Mouse (Mus musculus) limb, embryonic 13.5 days (tissue): ENCODE data around the gene Rfx1. TPM values are rescaled to one million over a fixed set of nuclear protein-coding genes. Genes with fewer than 3 reads are reported as not detected.

Experiments
- ATAC-seq: fragments of 200-750 bp; cut with Nextera tagmentation; 2 replicates; pipeline ENCODE4 v1.8.0; 2017; ENCODE audit warnings: low read depth, moderate number of reproducible peaks, moderate TSS enrichment; ENCODE audit not compliant: low FRiP score
- H3K27ac ChIP-seq: fragments of 300-500 bp; sonication (generic); 2 replicates; pipeline ENCODE4 v1.5.1; 2015; ENCODE audit warnings: inconsistent platforms, mild to moderate bottlenecking, moderate library complexity
- H3K27me3 ChIP-seq: fragments of 300-500 bp; sonication (generic); 2 replicates; pipeline ENCODE4 v1.6.1; 2015; ENCODE audit warnings: mild to moderate bottlenecking, inconsistent platforms
- H3K36me3 ChIP-seq: fragments of 300-500 bp; sonication (generic); 2 replicates; pipeline ENCODE4 v1.6.1; 2015; ENCODE audit warnings: inconsistent platforms, mild to moderate bottlenecking, moderate library complexity
- H3K4me1 ChIP-seq: fragments of 300-500 bp; sonication (generic); 2 replicates; pipeline ENCODE4 v1.6.1; 2015; ENCODE audit warnings: inconsistent platforms
- H3K4me2 ChIP-seq: fragments of 300-500 bp; sonication (generic); replicated peaks from 2 replicates; pipeline ENCODE4 v1.6.1; 2015; ENCODE audit warnings: inconsistent platforms, mild to moderate bottlenecking, moderate library complexity
- H3K4me3 ChIP-seq: fragments of 300-500 bp; sonication (generic); 2 replicates; pipeline ENCODE4 v1.5.1; 2015; ENCODE audit warnings: moderate library complexity, mild to moderate bottlenecking, inconsistent platforms
- H3K9ac ChIP-seq: fragments of 300-500 bp; sonication (generic); 2 replicates; pipeline ENCODE4 v1.6.1; 2015; ENCODE audit warnings: mild to moderate bottlenecking, inconsistent platforms
- H3K9me3 ChIP-seq: fragments of 300-500 bp; sonication (generic); 2 replicates; pipeline ENCODE4 v1.6.1; 2016; ENCODE audit warnings: inconsistent platforms
- WGBS: fragments of 180-500 bp; shearing (Covaris S2); methylation state at CpG from one replicate; pipeline ENCODE4 v1.1.7; 2015; 5-methylcytosine and 5-hydroxymethylcytosine counted together
- polyA plus RNA-seq: library from polyadenylated mRNA; unstranded; fragments of >200 nt; fragmentation: Nextera tagmentation; extraction: Ambion mirVana; gene quantifications from 2 replicates; pipeline ENCODE4 v1.2.1, GENCODE M21; 2015

Rfx1 gene
- polyA plus RNA-seq, 1 experiment from 2014 or later: 9.5 TPM

DNA sequence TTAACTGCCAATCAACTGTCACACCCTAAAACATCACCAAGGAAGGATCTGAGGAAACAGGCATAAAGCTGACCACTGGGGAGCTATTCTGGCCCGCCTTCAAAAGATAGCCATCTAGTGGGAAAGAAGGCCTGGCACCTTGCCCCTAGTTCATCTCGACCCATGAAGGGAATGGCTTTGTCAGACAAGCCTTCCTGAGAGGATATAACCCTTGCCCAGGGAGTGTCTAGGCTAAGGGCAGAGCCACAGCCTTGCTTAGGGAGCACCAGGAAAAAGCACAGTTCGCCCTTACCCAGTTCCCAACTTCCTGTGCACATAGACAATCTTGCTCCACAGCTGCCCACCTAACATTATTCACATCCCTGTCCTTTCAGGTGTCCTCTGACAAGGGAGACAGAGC lies 37.0 kb downstream of the Rfx1 start:
- peaks cover 32% of the 10 kb centered on the region for H3K4me1 ChIP-seq
- peaks cover 33% of the 10 kb centered on the region for H3K36me3 ChIP-seq
- H3K4me3 ChIP-seq: peak overlapping the region; percentile 61
- no peaks in the 10 kb centered on the region for H3K27me3 ChIP-seq
- H3K27ac ChIP-seq: no peak overlapping the region
- 46% methylated on average over 3 of the region's 3 CpGs for WGBS
- peak overlapping the region; percentile 75 for H3K9ac ChIP-seq
- H3K9me3 ChIP-seq: no peaks in the 10 kb centered on the region
- H3K4me2 ChIP-seq: peak overlapping the region; percentile 80
- ATAC-seq: no peak

DNA sequence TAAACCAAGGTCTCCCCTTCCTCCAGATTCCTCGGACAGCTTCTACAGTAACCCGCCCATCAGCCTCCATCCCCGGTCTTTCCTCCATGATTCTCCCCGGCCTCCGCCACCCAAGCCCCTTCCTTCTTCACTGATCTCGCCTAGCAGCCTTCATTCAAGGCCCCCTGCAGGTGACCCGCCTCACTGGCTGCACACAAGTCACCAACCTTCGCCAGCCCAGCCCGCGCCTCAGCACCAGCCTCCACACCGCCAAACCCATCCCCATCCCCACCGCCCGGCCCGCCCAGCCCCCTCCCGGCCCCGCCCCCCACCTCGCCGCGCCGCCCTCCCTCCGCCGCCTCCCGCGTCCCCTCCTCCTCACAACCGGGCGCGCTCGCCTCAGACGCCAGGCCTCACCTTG lies 37.6 kb downstream of the Rfx1 start:
- peak overlapping the region; percentile 80 for H3K4me2 ChIP-seq
- H3K4me1 ChIP-seq: peaks cover 32% of the 10 kb centered on the region
- H3K27ac ChIP-seq: peak overlapping the region; percentile 80; the same call in 1 of the 2 replicates
- H3K36me3 ChIP-seq: peaks cover 27% of the 10 kb centered on the region
- H3K9me3 ChIP-seq: no peaks in the 10 kb centered on the region
- ATAC-seq: peak; percentile 78
- H3K9ac ChIP-seq: peak overlapping the region; percentile 75
- H3K27me3 ChIP-seq: no peaks in the 10 kb centered on the region
- WGBS: 0% methylated on average over 18 of the region's 29 CpGs
- H3K4me3 ChIP-seq: peak overlapping the region; percentile 61

DNA sequence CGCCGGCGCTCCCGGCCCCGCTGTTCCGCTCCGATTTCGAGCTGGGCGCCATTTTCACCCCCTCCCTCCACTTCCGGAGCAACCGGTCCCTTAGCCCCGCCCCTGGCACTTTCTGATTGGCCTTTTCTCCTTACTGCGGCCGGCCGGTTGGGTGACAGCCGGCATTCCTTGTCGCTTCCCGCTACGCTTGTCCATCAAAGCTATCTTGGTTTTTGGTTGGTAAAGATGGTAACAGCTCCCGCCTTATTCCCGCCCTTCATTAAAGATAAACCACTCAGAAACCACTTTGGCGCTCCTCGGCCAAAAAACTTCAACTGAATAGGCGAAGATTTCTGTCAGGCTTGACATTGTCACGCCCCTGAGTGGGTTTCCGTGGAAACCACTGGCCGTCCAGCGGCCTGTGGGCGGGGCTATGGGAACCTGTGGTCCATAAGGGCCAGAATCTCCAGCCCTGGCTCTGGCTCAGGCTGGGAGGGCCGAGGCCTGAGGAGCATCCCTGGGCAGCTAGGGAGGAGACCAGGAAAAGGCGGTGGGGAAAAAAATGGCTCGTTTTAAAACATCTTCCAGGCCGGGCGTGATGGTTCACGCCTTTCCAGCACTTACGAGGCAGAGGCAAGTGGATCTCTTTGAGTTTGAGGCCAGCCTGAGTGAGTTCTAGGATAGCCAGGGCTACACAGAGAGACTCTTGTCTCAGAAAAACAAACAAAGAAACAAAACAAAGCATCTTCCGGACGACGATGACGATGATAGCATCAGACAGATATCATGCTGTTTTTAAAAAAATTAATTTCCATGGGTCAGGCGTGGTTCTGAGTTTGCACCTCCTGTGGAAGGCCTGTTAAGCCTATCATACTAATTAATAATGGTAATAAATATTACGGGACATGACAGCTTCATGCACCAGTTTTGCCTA lies 38.3 kb downstream of the Rfx1 start, which contains the start of gene Dcaf15:
Dcaf15 (minus strand) TSS at position 72 of the 913 bp plus-strand sequence.
- Histone ChIP-seq H3K4me3 (peak within 1 kb of the TSS; percentile 61), H3K27me3 (no peaks in the 10 kb centered on the region), H3K36me3 (peaks cover 19% of the 10 kb centered on the region), H3K27ac (peak within 1 kb of the TSS; percentile 80; the same call in 1 of the 2 replicates), H3K4me1 (peaks cover 32% of the 10 kb centered on the region), H3K9me3 (no peaks in the 10 kb centered on the region), H3K9ac (peak within 1 kb of the TSS; percentile 75), H3K4me2 (peak within 1 kb of the TSS; percentile 80)
- 7% methylated on average over 41 of the region's 42 CpGs for WGBS
- peak; percentile 97 for ATAC-seq

DNA sequence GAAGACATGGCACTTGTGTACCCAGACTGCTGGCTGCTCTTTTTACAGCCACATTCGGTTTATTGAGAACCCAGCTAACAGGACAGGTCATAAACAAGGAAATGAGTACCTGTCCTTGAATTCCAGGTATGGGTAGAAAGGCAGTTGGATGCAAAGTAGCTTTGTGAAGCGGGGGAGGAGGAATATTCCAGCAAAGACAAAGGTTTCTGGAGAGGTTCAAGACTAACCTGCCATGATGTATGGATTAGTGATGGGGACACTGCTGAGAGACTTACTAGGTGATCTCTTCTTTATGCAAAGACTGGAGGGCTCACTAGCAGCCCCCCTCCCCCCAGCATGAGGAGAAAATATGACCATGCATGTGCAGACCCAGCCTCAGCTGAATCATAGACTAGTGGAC lies 39.0 kb downstream of the Rfx1 start:
- H3K27ac ChIP-seq: no peak overlapping the region
- WGBS: 66% methylated on average over 2 of the region's 2 CpGs

DNA sequence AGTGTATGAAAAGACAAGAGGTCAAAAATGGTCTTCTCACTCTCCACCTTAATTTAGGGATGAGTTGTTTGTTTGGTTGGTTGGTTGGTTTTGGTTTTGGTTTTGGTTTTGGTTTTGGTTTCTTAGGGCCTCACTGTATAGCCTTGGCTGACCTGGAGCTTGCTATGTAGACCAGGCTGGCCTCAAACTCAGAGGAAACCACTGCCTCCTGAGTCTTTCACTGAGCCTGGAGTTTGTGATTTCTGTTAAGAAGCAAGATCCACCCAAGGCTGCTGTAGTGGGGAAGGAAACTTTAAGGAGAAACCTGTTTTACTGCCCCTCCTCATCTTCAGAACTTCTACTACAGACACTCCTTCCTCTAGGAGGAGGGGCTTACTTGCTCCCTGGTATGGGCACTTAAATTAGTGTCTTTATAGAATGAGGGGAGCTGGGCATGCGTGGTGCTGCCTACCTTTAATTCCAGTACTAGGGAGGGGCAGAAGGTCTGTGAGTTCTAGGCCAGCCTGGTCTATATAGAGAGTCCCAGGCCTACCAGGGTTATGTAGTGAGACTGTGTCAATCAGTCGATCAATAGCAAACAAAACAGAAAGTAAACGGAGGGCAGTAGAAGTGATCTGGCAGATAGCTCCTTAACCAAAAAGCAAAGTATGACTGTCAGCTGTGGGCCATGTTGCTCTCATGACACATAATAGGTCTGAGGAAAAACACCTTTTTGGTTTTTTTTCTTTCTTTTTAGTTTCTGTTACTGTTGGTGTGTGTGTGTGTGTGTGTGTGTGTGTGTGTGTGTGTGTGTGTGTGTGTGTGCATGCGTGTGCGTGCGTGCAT lies 39.8 kb downstream of the Rfx1 start:
- 94% methylated on average over 5 of the region's 6 CpGs for WGBS
- no peak overlapping the region for H3K9ac ChIP-seq
- H3K27ac ChIP-seq: no peak overlapping the region
- no peak for ATAC-seq
- H3K4me1 ChIP-seq: peaks cover 32% of the 10 kb centered on the region
- H3K27me3 ChIP-seq: no peaks in the 10 kb centered on the region
- H3K9me3 ChIP-seq: no peaks in the 10 kb centered on the region
- peaks cover 12% of the 10 kb centered on the region for H3K36me3 ChIP-seq
- H3K4me3 ChIP-seq: no peak overlapping the region
- no peak overlapping the region for H3K4me2 ChIP-seq

More for the DNA sequence above, 39.0 kb downstream of the Rfx1 start:
- Histone ChIP-seq H3K36me3 (peaks cover 18% of the 10 kb centered on the region), H3K4me1 (peaks cover 32% of the 10 kb centered on the region), H3K4me3 (no peak overlapping the region), H3K4me2 (no peak overlapping the region), H3K9ac (no peak overlapping the region), H3K27me3 (no peaks in the 10 kb centered on the region), H3K9me3 (no peaks in the 10 kb centered on the region)
- ATAC-seq: no peak

DNA sequence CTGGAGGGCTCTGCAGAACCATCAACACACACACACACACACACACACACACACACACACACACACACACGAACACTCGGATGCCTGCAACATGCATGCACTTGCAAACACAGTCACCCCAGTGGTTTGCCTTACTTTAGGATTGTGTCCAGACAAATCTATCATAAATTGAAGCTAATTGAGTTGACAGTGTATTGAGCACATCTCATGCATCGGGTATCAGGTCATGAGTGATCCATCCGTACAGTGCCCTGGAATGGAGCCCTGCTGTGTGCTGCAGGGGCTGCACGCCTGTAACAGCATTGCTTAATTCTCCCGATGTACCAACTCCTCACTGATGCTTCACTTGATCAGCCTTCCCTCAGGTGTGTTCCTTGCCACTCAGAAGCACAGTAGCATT lies 49.0 kb downstream of the Rfx1 start:
- no peak overlapping the region for H3K9ac ChIP-seq
- H3K27me3 ChIP-seq: no peaks in the 10 kb centered on the region
- H3K9me3 ChIP-seq: no peaks in the 10 kb centered on the region
- no peak overlapping the region for H3K4me3 ChIP-seq
- H3K4me1 ChIP-seq: no peaks in the 10 kb centered on the region
- ATAC-seq: no peak
- no peak overlapping the region for H3K27ac ChIP-seq
- H3K4me2 ChIP-seq: no peak overlapping the region
- 86% methylated on average over 6 of the region's 6 CpGs for WGBS
- no peaks in the 10 kb centered on the region for H3K36me3 ChIP-seq

DNA sequence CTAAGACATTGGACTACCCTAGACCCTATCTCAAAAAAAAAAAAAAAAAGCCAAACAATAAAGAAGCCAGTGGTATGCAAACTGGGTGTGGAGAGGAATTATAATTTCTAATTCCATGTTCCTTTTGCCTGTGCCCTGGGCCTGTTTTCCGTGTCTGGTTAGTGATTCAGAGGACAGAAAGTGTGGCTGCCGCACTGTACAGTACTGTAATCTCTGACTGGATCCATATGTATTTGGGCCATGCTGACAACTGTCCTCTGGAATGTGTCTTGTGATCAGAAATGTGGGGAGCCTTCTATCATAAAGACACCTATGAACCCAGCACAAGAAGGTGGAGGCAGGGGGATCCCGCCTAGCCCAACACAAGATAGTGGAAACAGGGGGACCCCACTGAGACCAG lies 55.5 kb downstream of the Rfx1 start:
- no peaks in the 10 kb centered on the region for H3K36me3 ChIP-seq
- H3K9ac ChIP-seq: no peak overlapping the region
- no peaks in the 10 kb centered on the region for H3K9me3 ChIP-seq
- H3K4me3 ChIP-seq: no peak overlapping the region
- no peak overlapping the region for H3K27ac ChIP-seq
- no peaks in the 10 kb centered on the region for H3K27me3 ChIP-seq
- WGBS: 84% methylated on average over 3 of the region's 3 CpGs
- peaks cover 4% of the 10 kb centered on the region; the same call in 1 of the 2 replicates for H3K4me1 ChIP-seq
- no peak for ATAC-seq
- H3K4me2 ChIP-seq: no peak overlapping the region

DNA sequence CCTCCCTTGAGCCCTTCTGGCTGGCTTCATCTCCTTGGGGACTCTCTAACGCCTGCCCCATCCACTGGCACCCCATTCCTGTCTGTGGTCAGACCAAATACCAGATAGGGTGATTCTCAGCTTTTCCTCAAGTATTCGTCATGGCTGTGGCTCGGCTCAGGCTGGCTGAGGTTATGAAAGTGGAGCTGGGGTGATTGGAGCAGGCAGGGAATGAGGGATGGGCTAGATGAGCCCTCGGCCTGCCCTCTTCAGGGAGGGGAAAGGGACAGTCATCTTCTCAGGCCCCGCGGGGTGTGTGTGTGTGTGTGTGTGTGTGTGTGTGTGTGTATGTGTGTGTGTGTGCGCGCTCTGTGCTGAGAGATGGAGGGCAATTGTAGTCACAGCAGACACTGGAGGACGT lies 59.0 kb downstream of the Rfx1 start, which contains the start of gene Podnl1:
Podnl1 (plus strand) TSS at position 334 of the 400 bp plus-strand sequence.
- ATAC-seq: no peak
- 60% methylated on average over 9 of the region's 9 CpGs for WGBS
- Histone ChIP-seq H3K4me2 (no peak within 1 kb of the TSS), H3K4me3 (no peak within 1 kb of the TSS), H3K4me1 (peaks cover 20% of the 10 kb centered on the region), H3K27me3 (no peaks in the 10 kb centered on the region), H3K36me3 (no peaks in the 10 kb centered on the region), H3K9me3 (no peaks in the 10 kb centered on the region), H3K27ac (0 out of 2 replicates have a peak within 1 kb of the TSS, but pooled peaks have one; percentile 63), H3K9ac (no peak within 1 kb of the TSS)

DNA sequence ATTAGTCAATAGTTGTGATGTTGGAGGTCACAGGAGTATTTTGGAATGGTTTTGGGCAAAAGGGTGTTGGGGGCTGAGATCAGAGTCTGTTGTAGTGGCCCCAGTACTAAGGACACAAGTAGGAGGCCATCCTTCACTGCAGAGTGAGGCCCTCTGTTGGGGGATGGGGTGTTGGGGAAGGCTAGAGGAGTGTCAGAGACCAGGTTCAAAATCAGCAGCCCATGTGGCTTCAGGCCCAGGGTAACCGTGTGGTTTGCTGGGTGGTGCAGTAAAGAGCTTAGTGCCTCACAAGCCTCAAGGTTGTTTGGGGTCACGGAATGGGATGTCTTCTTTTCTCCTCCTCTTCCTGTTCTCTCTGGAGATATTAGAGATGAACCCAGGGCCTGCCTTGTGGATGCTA lies 60.1 kb downstream of the Rfx1 start:
- Histone ChIP-seq H3K4me2 (no peak overlapping the region), H3K4me3 (no peak overlapping the region), H3K36me3 (peaks cover 5% of the 10 kb centered on the region), H3K9me3 (no peaks in the 10 kb centered on the region), H3K27ac (0 out of 2 replicates have a peak overlapping the region, but pooled peaks have one; percentile 63), H3K27me3 (no peaks in the 10 kb centered on the region), H3K4me1 (peaks cover 23% of the 10 kb centered on the region), H3K9ac (no peak overlapping the region)
- WGBS: 60% methylated on average over 2 of the region's 2 CpGs
- ATAC-seq: no peak

DNA sequence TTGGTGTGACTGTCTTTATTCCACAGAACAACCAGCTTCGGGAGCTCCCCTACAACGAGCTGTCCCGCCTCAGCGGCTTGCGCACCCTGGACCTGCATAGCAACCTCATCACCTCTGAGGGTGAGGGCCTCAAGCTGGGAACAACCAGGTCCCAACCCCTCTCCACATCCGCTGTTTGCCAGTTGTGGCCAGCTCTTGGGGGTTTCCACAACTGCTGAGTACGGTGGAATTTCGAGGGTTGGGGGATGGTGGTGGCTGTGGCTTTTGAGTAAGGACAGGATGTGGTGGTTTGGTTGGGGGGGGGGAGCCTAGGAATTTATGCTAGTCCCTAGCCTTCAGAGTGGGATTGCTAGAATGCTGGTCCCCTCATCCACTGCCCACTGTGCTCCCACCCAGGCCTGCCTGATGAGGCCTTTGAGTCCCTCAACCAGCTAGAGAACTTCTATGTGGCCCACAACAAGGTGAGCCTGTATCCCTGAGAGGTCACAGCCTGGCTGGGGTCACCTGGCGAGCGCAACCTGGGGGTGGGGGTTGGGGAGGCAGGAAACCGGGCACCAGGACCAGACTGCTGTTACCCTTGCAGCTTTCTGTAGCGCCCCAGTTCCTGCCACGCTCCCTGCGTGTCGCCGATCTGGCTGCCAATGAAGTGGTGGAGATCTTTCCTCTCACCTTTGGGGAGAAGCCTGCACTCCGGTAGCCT lies 60.7 kb downstream of the Rfx1 start:
- peak; percentile 52; the same call in 1 of the 2 replicates for ATAC-seq
- Histone ChIP-seq H3K27me3 (no peaks in the 10 kb centered on the region), H3K27ac (peak overlapping the region; percentile 63; the same call in 1 of the 2 replicates), H3K9ac (no peak overlapping the region), H3K9me3 (no peaks in the 10 kb centered on the region), H3K4me3 (no peak overlapping the region), H3K36me3 (peaks cover 11% of the 10 kb centered on the region), H3K4me2 (peak overlapping the region; percentile 37), H3K4me1 (peaks cover 23% of the 10 kb centered on the region)
- 46% methylated on average over 17 of the region's 17 CpGs for WGBS

DNA sequence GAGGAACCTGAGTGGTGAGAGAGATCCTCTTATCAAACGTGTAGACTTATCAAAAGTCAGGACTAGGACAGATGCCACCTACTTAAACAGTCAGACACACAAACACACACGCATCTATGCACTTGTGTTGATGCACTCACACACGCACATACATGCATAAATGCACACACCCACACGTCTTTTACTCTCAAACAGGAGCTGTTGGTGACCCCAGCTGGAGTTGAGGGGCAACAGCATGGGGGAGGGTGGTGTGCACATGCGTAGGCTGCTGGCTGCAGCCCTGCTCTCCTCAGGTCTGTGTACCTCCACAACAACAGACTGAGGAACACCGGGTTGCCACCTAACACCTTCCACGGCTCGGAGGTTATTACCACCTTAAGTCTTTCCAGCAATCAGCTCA lies 61.6 kb downstream of the Rfx1 start:
- Histone ChIP-seq H3K4me3 (no peak overlapping the region), H3K27me3 (no peaks in the 10 kb centered on the region), H3K9ac (no peak overlapping the region), H3K4me1 (peaks cover 23% of the 10 kb centered on the region), H3K9me3 (no peaks in the 10 kb centered on the region), H3K36me3 (peaks cover 20% of the 10 kb centered on the region), H3K27ac (no peak overlapping the region), H3K4me2 (peak overlapping the region; percentile 37; the same call in 1 of the 2 replicates)
- WGBS: 48% methylated on average over 8 of the region's 8 CpGs
- no peak for ATAC-seq
